Mouse (Mus musculus): Measurements from ENCODE around the gene Mien1.

Mien1 gene

DNA sequence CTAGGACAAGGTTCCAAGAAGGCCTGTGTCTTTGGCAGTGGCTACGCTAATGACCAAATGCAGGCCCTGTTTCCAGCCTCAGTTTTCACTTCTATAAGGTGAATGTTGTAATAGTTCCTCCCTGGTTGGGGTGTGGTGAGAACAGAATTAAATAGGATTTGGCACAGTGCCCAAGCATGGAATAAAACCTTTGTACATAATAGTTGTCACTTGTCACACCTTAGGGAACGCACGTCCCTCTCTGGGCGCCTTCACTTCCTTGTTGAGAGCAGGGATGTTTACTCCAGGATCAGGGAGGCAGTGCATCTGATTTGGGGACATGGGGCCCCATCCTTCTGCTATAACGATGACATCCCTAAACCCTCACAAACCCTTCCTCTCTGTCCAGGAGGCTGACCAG, 10.4 kb downstream of the Mien1 start:
- DNase-seq (ENCODE audit: low read depth, low spot score): no peak

GRCm38 (mm10) chr11:98426592-98426991, 12.2 kb downstream of the Mien1 start:
- DNase-seq (ENCODE audit: low read depth, low spot score): no peak

DNA sequence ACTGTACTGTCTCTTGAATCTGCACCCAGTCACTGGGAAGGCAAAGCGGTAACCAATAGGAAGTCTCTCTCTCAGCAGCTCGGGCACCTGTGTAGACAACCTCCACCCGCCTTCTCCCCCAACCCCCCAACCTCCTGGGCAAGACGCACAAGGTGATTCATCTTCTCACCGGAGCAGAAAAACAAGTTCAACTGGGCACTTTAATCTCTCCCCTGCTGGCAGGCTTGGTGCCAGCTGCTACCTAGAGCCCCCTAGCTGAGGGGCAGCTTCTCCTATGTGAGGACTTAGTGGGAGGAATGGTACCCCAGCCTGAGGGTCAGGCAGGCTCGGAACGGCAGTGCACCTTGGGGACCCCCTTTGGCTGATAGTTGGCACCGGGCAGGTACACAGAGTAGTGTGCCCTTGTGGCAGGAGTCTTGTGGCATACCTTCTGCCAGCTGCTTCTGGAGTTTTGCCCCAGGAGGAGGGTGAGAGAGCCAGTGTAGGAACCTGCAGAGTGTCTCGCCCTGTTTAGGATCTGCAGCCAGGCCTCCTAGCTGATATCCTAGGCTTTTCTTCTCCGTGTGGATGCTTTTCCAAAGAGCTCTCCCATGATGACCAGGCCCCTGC, 19.7 kb downstream of the Mien1 start:
- no peak for DNase-seq (ENCODE audit: low read depth, low spot score)

- DNase-seq (ENCODE audit: low read depth, low spot score): peak; percentile 44
These were observed 20.5 kb downstream of the Mien1 start for GRCm38 (mm10) chr11:98418273-98418672.

DNA sequence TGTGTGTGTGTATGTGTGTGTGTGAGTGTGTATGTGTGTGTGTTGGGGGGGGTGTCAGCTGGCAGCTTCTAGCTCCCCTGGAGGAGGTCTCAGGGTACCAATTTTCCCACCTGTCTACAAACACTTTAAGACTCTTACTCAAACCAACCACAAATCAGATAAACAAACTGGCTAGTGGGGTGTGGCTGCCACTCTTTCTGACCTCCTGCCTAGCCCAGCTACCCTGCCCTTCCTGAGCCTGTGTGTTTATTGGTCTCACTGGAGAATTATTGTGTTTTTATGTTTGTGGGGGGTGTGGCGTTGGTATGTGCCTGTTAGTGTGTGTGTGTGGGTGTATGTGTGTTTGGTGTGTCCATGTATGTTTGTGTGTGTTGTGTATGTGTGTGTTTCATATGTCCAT, 21.7 kb downstream of the Mien1 start:
- DNase-seq (ENCODE audit: low read depth, low spot score): no peak

DNA sequence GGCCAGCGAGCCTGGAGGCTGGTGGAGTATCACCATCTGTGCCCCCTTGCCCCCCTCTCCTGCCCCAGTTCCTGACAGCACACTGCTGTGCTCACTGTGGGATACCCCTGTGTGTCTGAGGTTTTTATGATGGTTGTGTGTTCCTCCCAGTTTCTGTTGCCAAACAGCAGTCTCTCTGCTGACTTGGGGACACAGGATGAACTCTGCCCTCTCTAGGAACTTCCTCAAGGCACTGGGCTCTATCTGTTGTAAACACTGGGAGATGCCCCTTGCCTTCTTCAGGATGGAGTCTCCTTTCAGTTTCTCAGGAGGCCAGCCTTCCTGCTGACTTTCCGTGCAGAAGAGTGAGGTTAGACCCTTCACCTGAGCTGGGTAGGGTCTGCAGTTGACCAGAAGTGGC, 24.6 kb downstream of the Mien1 start:
- no peak for DNase-seq (ENCODE audit: low read depth, low spot score)

DNA sequence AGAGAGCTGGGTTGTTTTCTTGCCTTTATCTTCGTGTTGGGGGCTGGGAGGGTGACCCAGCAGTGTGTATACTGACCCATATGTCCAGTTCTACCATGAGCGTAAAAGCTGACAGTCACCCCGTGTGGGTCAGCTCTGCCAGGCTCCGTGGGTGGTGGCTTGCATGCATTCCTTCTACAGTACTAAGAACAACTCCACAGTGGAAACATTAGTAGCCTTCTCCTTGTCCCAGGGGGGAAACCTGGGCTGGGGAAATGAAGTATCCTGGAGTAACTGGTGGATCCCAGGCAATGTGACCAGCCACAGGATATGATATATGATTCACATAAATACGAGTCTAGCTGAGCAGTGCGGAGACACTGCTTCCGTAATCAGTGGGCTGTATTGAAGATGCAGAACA, 25.1 kb downstream of the Mien1 start:
- no peak for DNase-seq (ENCODE audit: low read depth, low spot score)

DNA sequence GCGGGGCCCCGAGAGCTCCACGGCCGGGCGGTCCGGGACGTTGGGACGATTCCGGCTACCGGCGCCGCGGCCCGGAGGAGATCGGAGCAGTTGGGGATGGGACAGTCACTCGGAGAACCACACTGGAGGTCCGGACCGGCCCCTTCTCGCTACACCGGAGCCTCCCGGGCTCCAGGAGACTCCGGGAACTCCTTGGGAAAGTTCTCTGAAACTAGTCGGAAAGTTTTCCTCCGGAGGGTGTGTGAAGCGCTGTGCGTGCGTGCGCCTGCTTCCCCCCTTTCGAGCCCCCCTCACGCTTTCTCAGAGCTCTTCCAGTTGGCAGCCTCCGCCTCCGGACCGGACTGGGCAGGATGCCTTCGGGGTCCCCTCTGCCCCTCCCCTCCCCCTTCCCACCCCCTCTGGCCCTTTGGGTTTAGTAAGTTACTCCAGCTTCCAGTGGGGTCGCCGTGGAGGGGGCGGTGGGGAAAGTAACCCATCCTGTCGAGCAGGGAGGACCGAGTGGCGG, 25.9 kb downstream of the Mien1 start:
- no peak for DNase-seq (ENCODE audit: low read depth, low spot score)

- DNase-seq (ENCODE audit: low read depth, low spot score): peak; percentile 66
These were observed 26.5 kb downstream of the Mien1 start, which contains the start of gene Erbb2 for GRCm38 (mm10) chr11:98412273-98412796. TSS of gene Erbb2 (plus strand) at chr11:98412470.

GRCm38 (mm10) chr11:98409341-98409822, 29.4 kb downstream of the Mien1 start:
- no peak for DNase-seq (ENCODE audit: low read depth, low spot score)

DNA sequence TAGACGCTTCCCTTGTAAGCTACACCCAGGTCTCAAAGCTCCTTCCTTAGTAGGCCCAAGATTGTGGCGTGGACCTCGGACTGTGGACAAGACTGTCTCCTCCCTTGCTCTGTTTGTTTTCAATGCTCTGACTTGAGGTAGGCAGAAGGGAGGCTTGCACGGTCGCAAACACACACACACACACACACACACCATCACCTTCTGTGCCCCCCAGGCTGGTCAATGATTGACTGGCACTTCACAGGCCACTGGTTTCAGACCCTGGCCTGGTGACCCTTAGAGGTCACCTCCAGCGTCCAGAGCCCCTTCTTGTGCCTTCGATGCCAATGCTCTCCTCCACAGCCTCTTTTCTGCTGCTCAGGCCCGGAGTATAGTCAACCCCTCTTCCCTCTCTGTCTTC, 29.9 kb downstream of the Mien1 start:
- no peak for DNase-seq (ENCODE audit: low read depth, low spot score)

GRCm38 (mm10) chr11:98406621-98407020, 32.2 kb downstream of the Mien1 start:
- no peak for DNase-seq (ENCODE audit: low read depth, low spot score)

- DNase-seq (ENCODE audit: low read depth, low spot score): no peak
These were observed 38.0 kb downstream of the Mien1 start for GRCm38 (mm10) chr11:98400816-98401215.

- DNase-seq (ENCODE audit: low read depth, low spot score): peak; percentile 97
These were observed 38.5 kb downstream of the Mien1 start, which contains the start of gene Pgap3 for GRCm38 (mm10) chr11:98400161-98400726. TSS of gene Pgap3 (minus strand) at chr11:98400490.

GRCm38 (mm10) chr11:98397946-98398345, 40.8 kb downstream of the Mien1 start:
- DNase-seq (ENCODE audit: low read depth, low spot score): no peak

DNA sequence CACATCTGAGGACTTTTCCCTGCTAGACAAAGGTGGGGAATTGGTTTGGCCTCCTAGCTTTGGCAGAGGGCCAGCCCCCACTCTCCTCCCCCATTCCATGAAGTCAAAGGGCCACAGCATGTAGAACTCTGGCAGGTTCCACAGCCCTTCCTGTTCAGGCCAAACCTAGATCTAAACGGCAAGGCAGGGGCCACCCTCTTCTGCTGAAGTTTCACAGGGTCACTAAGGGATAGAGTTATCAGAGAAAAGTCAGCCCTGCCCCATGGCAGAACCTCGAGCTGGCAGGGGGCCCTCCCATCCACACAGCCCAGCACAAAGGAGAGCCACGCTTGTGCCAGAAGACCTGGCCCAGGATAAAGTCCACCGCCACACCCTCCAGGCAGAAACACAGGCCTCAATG, 43.8 kb downstream of the Mien1 start:
- no peak for DNase-seq (ENCODE audit: low read depth, low spot score)

DNA sequence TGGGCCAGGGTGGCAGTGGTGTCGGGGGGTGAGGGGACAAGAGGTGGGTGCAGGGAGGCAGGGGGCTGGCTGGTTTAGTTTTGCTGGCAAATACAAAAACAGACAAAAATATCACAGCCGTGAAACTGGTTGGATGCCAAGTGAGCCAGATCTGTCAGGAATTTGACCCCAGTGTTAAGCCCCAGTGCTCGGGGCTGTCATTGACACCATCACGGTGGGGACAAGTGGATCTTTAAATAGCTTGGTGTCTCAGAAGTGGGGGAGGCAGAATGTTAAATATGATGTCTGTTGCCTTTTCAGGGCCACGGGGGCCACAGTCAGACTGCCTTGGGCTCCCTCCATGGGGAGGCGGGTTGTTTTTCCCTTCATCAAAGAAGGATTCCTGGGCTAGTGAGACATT, 44.5 kb downstream of the Mien1 start:
- DNase-seq (ENCODE audit: low read depth, low spot score): no peak

- peak; percentile 40 for DNase-seq (ENCODE audit: low read depth, low spot score)
These were observed 45.5 kb downstream of the Mien1 start for GRCm38 (mm10) chr11:98393317-98393716.

GRCm38 (mm10) chr11:98392645-98393044, 46.1 kb downstream of the Mien1 start:
- no peak for DNase-seq (ENCODE audit: low read depth, low spot score)

- DNase-seq (ENCODE audit: low read depth, low spot score): no peak
These were observed 46.8 kb downstream of the Mien1 start for GRCm38 (mm10) chr11:98392034-98392433.

GRCm38 (mm10) chr11:98390141-98390540, 48.6 kb downstream of the Mien1 start:
- no peak for DNase-seq (ENCODE audit: low read depth, low spot score)

DNA sequence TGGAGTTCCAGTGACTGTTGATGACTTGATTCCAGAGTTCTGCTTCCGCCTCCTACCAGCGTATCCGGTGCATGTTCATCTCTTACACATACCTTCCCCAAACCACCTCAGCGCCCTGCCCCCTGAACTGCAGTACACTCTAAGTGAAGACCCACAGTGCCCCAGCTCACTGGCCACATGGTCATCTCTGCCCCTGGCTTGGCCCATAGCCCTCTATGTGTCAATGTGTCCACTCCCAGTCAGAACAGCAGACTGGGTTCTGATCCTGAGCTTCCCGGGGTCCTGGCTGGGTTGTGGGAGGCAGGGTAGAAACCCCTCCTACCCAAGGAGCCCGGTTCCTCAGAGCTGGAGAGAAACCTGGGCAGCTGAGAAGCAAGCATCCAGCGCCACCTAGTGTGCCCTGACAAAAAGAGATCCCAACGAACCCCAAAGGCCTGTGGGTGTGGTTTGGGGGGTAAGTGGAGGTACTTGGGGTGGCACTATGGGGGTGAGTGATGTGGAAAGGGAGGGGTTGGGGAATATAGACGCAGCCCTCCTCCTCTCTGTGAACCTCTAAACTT, 49.5 kb downstream of the Mien1 start:
- peak; percentile 80 for DNase-seq (ENCODE audit: low read depth, low spot score)

GRCm38 (mm10) chr11:98388282-98388681, 50.5 kb downstream of the Mien1 start:
- DNase-seq (ENCODE audit: low read depth, low spot score): no peak
